Mouse (Mus musculus): ENCODE measurements around the gene Acoxl. TPM values are rescaled to one million over a fixed set of nuclear protein-coding genes. Genes with fewer than 3 reads are reported as not detected.

The Acoxl gene
- polyA plus RNA-seq, 1 experiment from 2014 or later, result not detected

GRCm38 (mm10) chr2:128166623-128167423 is 328.1 kb downstream of the Acoxl start:
- 55% methylated on average over 13 of the region's 13 CpGs for WGBS
- Histone ChIP-seq H3K9me3 (replicated peaks) (no peaks in the 10 kb centered on the region), H3K4me2 (no peak overlapping the region), H3K27me3 (no peaks in the 10 kb centered on the region), H3K27ac (no peak overlapping the region), H3K36me3 (ENCODE audit: poor library complexity, severe bottlenecking) (no peaks in the 10 kb centered on the region), H3K4me3 (no peak overlapping the region), H3K9ac (no peak overlapping the region), H3K4me1 (peaks cover 19% of the 10 kb centered on the region)
- peak; percentile 70 for ATAC-seq

DNA sequence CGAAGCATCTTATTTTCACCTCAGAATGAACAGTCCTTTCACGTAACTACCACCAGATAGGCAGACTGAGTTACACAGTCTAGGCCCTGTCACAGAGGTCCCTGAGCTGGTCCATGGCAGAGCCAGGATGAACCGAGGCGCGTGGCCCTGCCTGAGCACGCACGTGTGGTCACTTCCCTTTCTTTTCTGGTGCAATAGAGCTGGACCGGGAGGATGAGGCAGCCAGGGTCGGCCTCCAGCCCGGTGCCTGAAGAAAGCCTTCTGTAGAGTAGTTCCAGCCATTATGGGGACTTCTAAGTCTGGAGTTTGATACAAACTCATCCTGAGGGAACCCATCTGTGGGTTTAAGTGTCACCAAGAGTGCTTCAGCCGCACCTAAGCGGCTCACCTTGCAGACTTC is 329.3 kb downstream of the Acoxl start:
- Histone ChIP-seq H3K4me3 (no peak overlapping the region), H3K27me3 (no peaks in the 10 kb centered on the region), H3K27ac (no peak overlapping the region), H3K9ac (no peak overlapping the region), H3K9me3 (replicated peaks) (no peaks in the 10 kb centered on the region), H3K4me1 (peaks cover 16% of the 10 kb centered on the region), H3K4me2 (no peak overlapping the region), H3K36me3 (ENCODE audit: poor library complexity, severe bottlenecking) (no peaks in the 10 kb centered on the region)
- no peak for ATAC-seq
- WGBS, result 96% methylated on average over 12 of the region's 12 CpGs

DNA sequence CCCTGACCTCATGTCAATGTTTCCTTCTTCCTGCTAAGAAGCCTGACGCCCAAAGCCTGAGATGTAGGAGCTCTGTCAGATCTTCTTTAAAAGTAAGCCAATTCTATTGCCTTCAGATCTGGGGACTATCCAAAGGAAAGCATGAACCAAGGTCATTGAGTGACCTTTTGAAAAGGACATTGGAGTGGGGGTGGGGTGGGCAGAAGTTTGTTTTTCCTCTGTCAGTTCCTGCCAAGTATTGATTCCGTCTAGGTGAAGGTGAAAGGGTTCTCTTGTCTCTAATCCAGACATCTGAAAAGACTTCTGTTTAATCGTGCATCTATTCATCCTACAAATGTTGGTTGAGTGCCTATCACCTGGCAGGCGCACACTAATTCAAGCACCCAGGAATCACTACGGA is 330.8 kb downstream of the Acoxl start:
- WGBS, result 87% methylated on average over 5 of the region's 5 CpGs
- no peaks in the 10 kb centered on the region for H3K27me3 ChIP-seq
- peaks cover 12% of the 10 kb centered on the region for H3K4me1 ChIP-seq
- H3K9ac ChIP-seq, result no peak overlapping the region
- H3K4me3 ChIP-seq, result no peak overlapping the region
- no peaks in the 10 kb centered on the region for H3K9me3 ChIP-seq (replicated peaks)
- no peak overlapping the region for H3K4me2 ChIP-seq
- no peaks in the 10 kb centered on the region for H3K36me3 ChIP-seq (ENCODE audit: poor library complexity, severe bottlenecking)
- H3K27ac ChIP-seq, result no peak overlapping the region
- ATAC-seq, result no peak

DNA sequence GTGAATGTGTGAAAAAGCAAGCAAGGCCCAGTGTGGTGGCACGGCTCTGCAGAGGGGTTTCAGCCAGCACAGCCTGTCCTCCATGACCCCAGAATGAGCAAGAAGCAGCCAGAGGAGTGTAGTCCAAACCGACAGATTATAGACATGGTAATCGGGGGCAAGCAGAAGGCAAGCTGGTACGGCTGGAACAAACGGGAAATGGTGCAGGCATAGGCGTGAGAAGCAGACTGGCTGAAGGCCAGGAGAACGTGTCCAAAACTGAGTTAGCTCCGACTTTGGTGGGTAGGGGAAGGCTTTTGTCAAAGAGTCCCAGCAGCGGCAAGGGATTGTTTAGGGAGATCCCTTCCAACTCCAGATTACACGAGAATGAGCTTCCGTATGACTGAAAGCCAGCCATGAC is 331.3 kb downstream of the Acoxl start:
- Histone ChIP-seq H3K27me3 (no peaks in the 10 kb centered on the region), H3K9ac (no peak overlapping the region), H3K9me3 (replicated peaks) (no peaks in the 10 kb centered on the region), H3K4me3 (no peak overlapping the region), H3K27ac (no peak overlapping the region), H3K4me1 (peaks cover 12% of the 10 kb centered on the region), H3K36me3 (ENCODE audit: poor library complexity, severe bottlenecking) (no peaks in the 10 kb centered on the region), H3K4me2 (no peak overlapping the region)
- 82% methylated on average over 11 of the region's 11 CpGs for WGBS
- no peak for ATAC-seq

- Histone ChIP-seq H3K9ac (no peak overlapping the region), H3K4me2 (no peak overlapping the region), H3K4me3 (no peak overlapping the region), H3K36me3 (ENCODE audit: poor library complexity, severe bottlenecking) (no peaks in the 10 kb centered on the region), H3K4me1 (peaks cover 12% of the 10 kb centered on the region), H3K27me3 (no peaks in the 10 kb centered on the region), H3K27ac (no peak overlapping the region), H3K9me3 (replicated peaks) (no peaks in the 10 kb centered on the region)
- 93% methylated on average over 3 of the region's 3 CpGs for WGBS
- ATAC-seq, result no peak
Measured at GRCm38 (mm10) chr2:128170614-128171013, 331.9 kb downstream of the Acoxl start.

DNA sequence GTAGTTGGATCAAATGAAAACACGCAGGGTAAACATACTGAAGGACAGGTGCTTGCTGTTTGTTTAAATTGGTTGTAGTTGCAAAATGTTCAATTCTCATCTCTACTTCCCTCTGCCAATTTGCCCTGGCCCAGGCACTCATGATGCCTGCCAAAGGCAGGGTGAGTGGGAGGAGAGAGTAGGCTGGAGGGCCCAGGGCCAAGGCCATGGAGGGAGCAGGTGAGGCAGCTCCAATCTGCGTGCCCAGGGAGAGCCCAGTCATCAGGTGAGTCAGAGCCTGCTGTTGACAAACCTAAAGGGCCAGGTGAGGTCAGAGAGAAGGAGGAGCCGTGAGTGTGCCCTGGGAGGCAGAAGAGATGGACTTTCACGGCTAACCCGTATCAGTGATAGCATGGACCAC is 333.6 kb downstream of the Acoxl start:
- H3K9ac ChIP-seq, result no peak overlapping the region
- no peak overlapping the region for H3K4me2 ChIP-seq
- H3K4me1 ChIP-seq, result peaks cover 12% of the 10 kb centered on the region
- no peaks in the 10 kb centered on the region for H3K9me3 ChIP-seq (replicated peaks)
- H3K36me3 ChIP-seq (ENCODE audit: poor library complexity, severe bottlenecking), result no peaks in the 10 kb centered on the region
- H3K27ac ChIP-seq, result no peak overlapping the region
- H3K27me3 ChIP-seq, result no peaks in the 10 kb centered on the region
- no peak overlapping the region for H3K4me3 ChIP-seq
- WGBS, result 88% methylated on average over 5 of the region's 5 CpGs
- no peak for ATAC-seq

Small RNA genes within 50 kb of the gene (microRNA-seq; reads per million reads assigned to microRNA genes)
- not detected for gene Gm22411

Other genes with a start within 250 kb of the Acoxl start
- 0.77 and 1.2 TPM in 2 replicates for gene Mal, start 182.2 kb upstream of the Acoxl start, polyA plus RNA-seq (2015; fragmentation: Nextera tagmentation; extraction: Ambion mirVana)
- 0.34 and 0.79 TPM in 2 replicates for gene Mall, start 108.9 kb upstream of the Acoxl start, polyA plus RNA-seq (2015; fragmentation: Nextera tagmentation; extraction: Ambion mirVana)
- 25.8 and 26.8 TPM in 2 replicates for gene Nphp1, start 50.0 kb upstream of the Acoxl start, polyA plus RNA-seq (2015; fragmentation: Nextera tagmentation; extraction: Ambion mirVana)
- 35.1 and 35.7 TPM in 2 replicates for gene Mtln, start 46.4 kb upstream of the Acoxl start, polyA plus RNA-seq (2015; fragmentation: Nextera tagmentation; extraction: Ambion mirVana)
- 52.2 and 58.3 TPM in 2 replicates for gene Bub1, start 7.0 kb upstream of the Acoxl start, polyA plus RNA-seq (2015; fragmentation: Nextera tagmentation; extraction: Ambion mirVana)